Mouse (Mus musculus): ENCODE data around the gene 2310057J18Rik. TPM values are rescaled to one million over a fixed set of nuclear protein-coding genes. Genes with fewer than 3 reads are reported as not detected.

2310057J18Rik gene
- not detected in 2 replicates for polyA plus RNA-seq (2012; rRNA removed; ENCODE audit: low replicate concordance)

GRCm38 (mm10) chr10:28986203-28986602 is at the start of gene 2310057J18Rik:
TSS of gene 2310057J18Rik (minus strand) at chr10:28986303.

Other genes with a start within 250 kb of the 2310057J18Rik start
- 0.18 TPM in 1 of 2 replicates, not detected in the other for gene Soga3, start 157.5 kb upstream of the 2310057J18Rik start, polyA plus RNA-seq (2012; rRNA removed; ENCODE audit: low replicate concordance)
- gene Gm49353, start 212.7 kb upstream of the 2310057J18Rik start, polyA plus RNA-seq (2012; rRNA removed; ENCODE audit: low replicate concordance) = not detected in 2 replicates
- 0.16 and 1.5 TPM in 2 replicates for gene 9330159F19Rik, start 225.3 kb upstream of the 2310057J18Rik start, polyA plus RNA-seq (2012; rRNA removed; ENCODE audit: low replicate concordance)

All from mammary gland, adult 2 months (tissue).